Mouse (Mus musculus) kidney, adult 2 months (tissue): ENCODE results near the gene Far1. TPM values are rescaled to one million over a fixed set of nuclear protein-coding genes. Genes with fewer than 3 reads are reported as not detected.

Source experiments
- DNase-seq: peaks from one replicate; pipeline ENCODE4 v3.0.0; 2021
- H3K27ac ChIP-seq: fragments of 200-500 bp; 2 replicates; pipeline ENCODE4 v1.5.1; 2012; ENCODE audit warnings: low read depth, low read length, control low read depth, inconsistent platforms; ENCODE audit not compliant: insufficient read depth
- H3K27me3 ChIP-seq: fragments of 200-500 bp; replicated peaks from 2 replicates; pipeline ENCODE4 v1.6.1; 2012; ENCODE audit warnings: mild to moderate bottlenecking, moderate library complexity, low read length, inconsistent platforms; ENCODE audit not compliant: control insufficient read depth, insufficient read depth
- H3K36me3 ChIP-seq: fragments of 200-500 bp; 2 replicates; pipeline ENCODE4 v1.6.1; 2012; ENCODE audit warnings: mild to moderate bottlenecking, moderate library complexity, low read length, inconsistent platforms; ENCODE audit not compliant: control insufficient read depth, insufficient read depth
- H3K4me1 ChIP-seq: fragments of 200-500 bp; 2 replicates; pipeline ENCODE4 v1.6.1; 2011; ENCODE audit warnings: low read length; ENCODE audit not compliant: control insufficient read depth, insufficient read depth
- H3K4me3 ChIP-seq: fragments of 200-500 bp; 2 replicates; pipeline ENCODE4 v1.5.1; 2011; ENCODE audit warnings: mild to moderate bottlenecking, low read depth, low read length, control low read depth; ENCODE audit not compliant: insufficient read depth
- CTCF ChIP-seq: fragments of 200-500 bp; conservative IDR thresholded peaks from 2 replicates; pipeline ENCODE4 v1.5.1; 2011; ENCODE audit warnings: low read depth, mild to moderate bottlenecking, control low read depth, low read length, moderate library complexity, mixed read lengths; ENCODE audit not compliant: insufficient read depth, insufficient read length
- POLR2A ChIP-seq: fragments of 200-500 bp; IDR thresholded peaks from one replicate; pipeline ENCODE4 v1.6.1; 2011; ENCODE audit warnings: low read depth, low read length, control low read depth
- WGBS: fragments of 180-500 bp; shearing (Covaris S2); methylation state at CpG from one replicate; pipeline ENCODE4 v1.1.7; 2018; 5-methylcytosine and 5-hydroxymethylcytosine counted together
- polyA plus RNA-seq: library from polyadenylated mRNA; depleted of rRNA; stranded (reverse); fragments of >200 nt; gene quantifications from 2 replicates; pipeline ENCODE4 v1.2.3, GENCODE M21; 2012

The Far1 gene
- polyA plus RNA-seq, 1 experiment, result 28.6 TPM

DNA sequence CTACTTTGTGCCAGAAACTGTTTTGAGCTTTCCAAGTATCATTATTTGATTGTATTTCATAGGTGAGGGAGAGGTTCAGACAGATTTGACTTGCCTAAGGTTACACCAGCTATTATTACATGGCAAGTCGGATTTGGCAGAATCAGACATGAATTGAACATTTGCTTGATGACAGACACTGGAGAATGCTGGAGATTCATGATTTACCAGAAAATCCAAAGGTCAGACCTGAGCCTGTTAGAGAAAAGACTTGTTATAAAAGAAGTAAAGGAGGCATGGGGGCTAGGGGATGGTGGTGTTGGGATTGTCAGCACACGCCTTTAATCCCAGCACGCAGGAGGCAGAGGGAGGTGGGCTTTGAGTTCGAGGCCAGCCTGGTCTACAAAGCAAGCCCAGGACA lies 2.2 kb downstream of the Far1 start:
- H3K4me3 ChIP-seq, result no peak overlapping the region
- H3K27ac ChIP-seq, result peak overlapping the region; percentile 84
- no peaks in the 10 kb centered on the region for H3K36me3 ChIP-seq
- TF ChIP-seq POLR2A, result no peak
- H3K4me1 ChIP-seq, result peaks cover 4% of the 10 kb centered on the region; the same call in 1 of the 2 replicates
- WGBS, result 53% methylated on average over 4 of the region's 4 CpGs
- DNase-seq, result peak; percentile 80
- no peaks in the 10 kb centered on the region for H3K27me3 ChIP-seq

DNA sequence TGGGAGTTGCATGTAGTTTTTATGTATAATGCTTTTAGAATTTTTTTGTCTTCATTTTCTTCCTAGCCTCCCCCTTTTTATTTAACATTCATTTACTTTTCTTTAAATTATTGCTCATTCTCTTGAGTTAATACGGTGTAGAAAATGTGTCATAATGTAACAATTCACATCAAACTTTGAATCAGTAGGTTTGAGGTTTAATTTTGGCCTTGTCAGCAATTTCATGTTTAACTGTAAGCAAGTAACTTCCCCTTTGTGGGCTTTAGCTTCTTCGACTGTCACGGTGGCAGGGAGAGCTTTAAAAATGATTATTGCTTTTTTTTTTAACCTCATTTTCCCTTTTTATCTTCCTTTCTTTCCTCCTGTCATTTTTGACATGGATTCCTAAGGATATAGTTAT lies 4.8 kb downstream of the Far1 start:
- Histone ChIP-seq H3K27ac (no peak overlapping the region), H3K4me1 (peaks cover 4% of the 10 kb centered on the region; the same call in 1 of the 2 replicates), H3K27me3 (no peaks in the 10 kb centered on the region), H3K4me3 (no peak overlapping the region), H3K36me3 (no peaks in the 10 kb centered on the region)
- no peak for TF ChIP-seq POLR2A
- TF ChIP-seq CTCF, result no peak
- 25% methylated on average over 3 of the region's 3 CpGs for WGBS
- no peak for DNase-seq

DNA sequence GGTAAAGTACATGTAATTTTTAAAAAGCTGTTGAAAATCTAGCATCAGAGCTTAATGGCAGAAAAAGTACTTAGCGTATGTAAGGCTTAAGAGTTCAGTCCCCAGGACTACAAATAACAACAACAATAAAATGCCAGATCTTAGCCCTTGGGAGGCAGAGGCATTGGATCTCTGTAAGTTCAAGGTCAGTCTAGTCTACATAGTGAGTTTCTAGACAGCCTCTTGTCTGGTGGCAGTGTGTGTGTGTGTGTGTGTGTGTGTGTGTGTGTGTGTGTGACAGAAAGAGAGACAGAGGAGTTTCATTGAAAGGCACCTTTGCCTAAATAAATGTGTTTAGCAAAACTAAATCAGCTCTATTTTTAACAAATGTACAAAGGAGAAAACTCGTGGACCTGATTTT lies 5.3 kb downstream of the Far1 start:
- Histone ChIP-seq H3K4me1 (peaks cover 4% of the 10 kb centered on the region; the same call in 1 of the 2 replicates), H3K4me3 (no peak overlapping the region), H3K27ac (no peak overlapping the region), H3K36me3 (no peaks in the 10 kb centered on the region), H3K27me3 (no peaks in the 10 kb centered on the region)
- DNase-seq, result no peak
- WGBS, result 64% methylated on average over 2 of the region's 2 CpGs
- no peak for TF ChIP-seq CTCF
- no peak for TF ChIP-seq POLR2A

DNA sequence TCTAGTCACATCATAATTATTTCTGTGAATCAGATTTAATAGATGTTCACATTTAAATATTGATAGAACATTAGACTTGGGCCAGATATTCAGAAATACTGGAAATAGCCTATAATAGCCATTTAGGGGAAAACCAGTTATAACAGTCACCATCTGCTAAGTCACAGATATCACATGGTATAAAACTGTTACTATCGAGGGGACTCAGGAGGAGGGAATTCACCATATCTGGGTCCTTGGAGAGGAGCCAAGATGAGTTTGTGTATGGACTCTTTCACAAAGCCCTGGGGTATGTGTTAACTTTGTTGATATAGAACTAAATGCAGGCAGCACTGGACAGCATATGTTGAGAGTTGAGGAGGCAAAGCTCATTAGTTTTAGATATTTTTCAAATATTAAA lies 29.5 kb downstream of the Far1 start:
- H3K36me3 ChIP-seq, result peaks cover 4% of the 10 kb centered on the region

DNA sequence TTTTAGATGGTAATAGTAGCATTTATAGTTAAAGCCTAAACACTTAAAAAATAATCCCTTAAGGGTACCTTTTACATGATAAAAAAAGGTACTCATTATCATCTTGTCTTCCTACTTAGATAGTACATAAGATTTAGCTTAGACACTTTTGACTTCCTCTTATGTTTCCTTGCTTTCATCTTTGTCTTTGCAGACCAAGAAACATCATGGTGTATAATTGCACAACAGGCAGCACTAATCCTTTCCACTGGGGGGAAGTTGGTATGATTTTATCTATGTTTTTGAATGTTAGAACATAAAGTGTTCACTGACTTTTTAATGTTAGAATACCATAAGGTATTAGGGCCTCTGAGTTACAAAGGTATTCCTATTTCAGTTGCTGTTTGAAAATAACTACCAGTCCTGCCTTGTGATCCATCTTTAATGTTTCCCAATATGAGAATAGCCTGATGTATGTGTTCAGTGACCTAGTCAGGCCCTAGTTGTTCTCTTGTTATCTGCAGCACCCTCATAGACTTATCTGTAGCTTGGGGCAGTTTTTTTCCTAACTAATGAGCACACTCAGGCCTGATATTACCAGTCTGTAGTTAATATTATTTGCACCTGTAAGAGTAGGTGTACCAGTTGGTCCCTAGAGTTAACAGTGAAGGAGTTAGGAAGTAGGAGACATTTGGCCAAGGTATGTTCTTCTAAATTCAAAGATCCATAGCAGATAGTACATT lies 38.3 kb downstream of the Far1 start:
- no peak overlapping the region for H3K4me3 ChIP-seq
- no peak for DNase-seq

More for the DNA sequence above, 29.5 kb downstream of the Far1 start:
- TF ChIP-seq CTCF (no peak), POLR2A (no peak)
- WGBS, result 57% methylated on average over 1 of the region's 1 CpGs
- DNase-seq, result no peak
- no peaks in the 10 kb centered on the region for H3K4me1 ChIP-seq
- H3K4me3 ChIP-seq, result no peak overlapping the region
- H3K27me3 ChIP-seq, result no peaks in the 10 kb centered on the region
- no peak overlapping the region for H3K27ac ChIP-seq

DNA sequence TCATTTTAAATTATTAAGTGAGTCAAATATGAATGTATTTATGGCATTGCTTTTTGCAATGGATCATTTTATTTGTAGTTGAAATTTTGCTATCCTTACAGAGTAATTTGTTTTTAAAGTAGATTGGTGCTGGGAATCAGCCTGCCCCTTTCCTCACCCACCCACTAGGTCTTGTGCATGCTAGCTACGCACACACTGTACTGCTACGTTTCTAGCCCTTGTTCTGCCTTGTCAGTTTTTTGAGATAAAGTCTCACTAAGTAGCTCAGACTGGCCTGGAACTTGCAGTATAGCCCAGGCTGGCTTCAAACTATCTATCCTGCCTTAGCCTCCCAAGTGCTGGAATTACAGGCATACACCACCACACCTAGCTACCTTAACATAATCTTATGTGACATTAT lies 38.9 kb downstream of the Far1 start:
- H3K4me3 ChIP-seq, result no peak overlapping the region
- no peaks in the 10 kb centered on the region for H3K4me1 ChIP-seq
- no peak for TF ChIP-seq CTCF
- no peak for TF ChIP-seq POLR2A
- 87% methylated on average over 2 of the region's 2 CpGs for WGBS
- DNase-seq, result no peak
- peaks cover 2% of the 10 kb centered on the region; the same call in 1 of the 2 replicates for H3K36me3 ChIP-seq
- no peak overlapping the region for H3K27ac ChIP-seq
- H3K27me3 ChIP-seq, result no peaks in the 10 kb centered on the region

More for the DNA sequence above, 38.3 kb downstream of the Far1 start:
- Histone ChIP-seq H3K4me1 (no peaks in the 10 kb centered on the region), H3K36me3 (peaks cover 2% of the 10 kb centered on the region; the same call in 1 of the 2 replicates), H3K27ac (no peak overlapping the region), H3K27me3 (no peaks in the 10 kb centered on the region)
- no peak for TF ChIP-seq CTCF
- no peak for TF ChIP-seq POLR2A

DNA sequence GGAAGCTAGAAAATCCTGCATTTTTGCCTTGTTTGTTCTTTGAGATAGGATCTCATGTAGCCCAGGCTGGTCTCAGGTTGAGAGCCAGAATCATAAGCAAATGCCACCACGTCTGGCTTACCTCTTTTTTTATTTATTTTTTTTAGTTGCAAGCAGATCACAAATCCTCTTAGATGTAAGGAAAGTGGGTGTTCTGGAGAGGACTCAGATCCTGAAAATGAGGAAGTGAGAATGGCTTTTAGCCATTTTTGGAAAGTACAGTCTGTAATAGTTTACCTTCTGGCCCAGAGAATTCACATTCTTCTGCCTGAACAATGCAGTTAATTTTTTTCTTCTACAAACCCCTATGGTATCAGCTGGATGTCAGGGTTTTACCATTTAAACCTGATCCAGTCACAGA lies 42.5 kb downstream of the Far1 start:
- 66% methylated on average over 1 of the region's 1 CpGs for WGBS
- H3K36me3 ChIP-seq, result peaks cover 3% of the 10 kb centered on the region; the same call in 1 of the 2 replicates
- TF ChIP-seq CTCF (no peak), POLR2A (no peak)
- no peak overlapping the region for H3K27ac ChIP-seq
- H3K27me3 ChIP-seq, result no peaks in the 10 kb centered on the region
- H3K4me3 ChIP-seq, result no peak overlapping the region
- H3K4me1 ChIP-seq, result no peaks in the 10 kb centered on the region
- no peak for DNase-seq
